Comparison of ENCODE assay signal across 13 mouse cellular contexts in genomic region chr19:45237099-45237498, GRCm38 (mm10). TPM values are rescaled to one million over a fixed set of nuclear protein-coding genes. Genes with fewer than 3 reads are reported as not detected.
A peak's percentile ranks its signal among the peaks of the same experiment; 100 is the strongest.
DNase-seq lines count a peak whose midpoint lies in the region; ATAC-seq lines count a peak whose summit lies in the region.
"Had no signal": no experiment of that assay in that cellular context is flagged by ENCODE, and none has a peak within 500 bp of the region (broad histone marks: within the 10 kb centered on the region; RNA-seq: fewer than 3 reads in every experiment).

No protein-coding gene starts in this region.

- no peak overlapping the region for H3K27ac ChIP-seq in kidney, embryonic 16.5 days (ENCODE audit: low read length)
- no peak overlapping the region for H3K27ac ChIP-seq in embryonic facial prominence, embryonic 15.5 days (replicated peaks)
- peak overlapping the region; percentile 85 for H3K27ac ChIP-seq in hindbrain, embryonic 15.5 days (replicated peaks)
- no peak overlapping the region for H3K27ac ChIP-seq in neural tube, embryonic 11.5 days (ENCODE audit: low read depth, low read length)

- 5% methylated on average over 8 of the region's 8 CpGs for WGBS in kidney, embryonic 16.5 days
- WGBS in embryonic facial prominence, embryonic 15.5 days = 5% methylated on average over 8 of the region's 8 CpGs
- under 1% methylated on average over 8 of the region's 8 CpGs for WGBS in hindbrain, embryonic 15.5 days
- 1% methylated on average over 8 of the region's 8 CpGs for WGBS in neural tube, embryonic 11.5 days

- H3K4me1 ChIP-seq in kidney, embryonic 16.5 days (ENCODE audit: insufficient read depth, low read length) = peaks cover 25% of the 10 kb centered on the region
- peaks cover 35% of the 10 kb centered on the region for H3K4me1 ChIP-seq in embryonic facial prominence, embryonic 15.5 days
- peaks cover 25% of the 10 kb centered on the region for H3K4me1 ChIP-seq in hindbrain, embryonic 15.5 days (replicated peaks)
- H3K4me1 ChIP-seq in neural tube, embryonic 11.5 days (ENCODE audit: control insufficient read depth, insufficient read depth, low read length) = peaks cover 2% of the 10 kb centered on the region; the same call in 1 of the 2 replicates

- H3K9ac ChIP-seq in kidney, embryonic 16.5 days (replicated peaks; ENCODE audit: low read length) = no peak overlapping the region
- H3K9ac ChIP-seq in embryonic facial prominence, embryonic 15.5 days = no peak overlapping the region
- peak overlapping the region; percentile 47; the same call in 1 of the 2 replicates for H3K9ac ChIP-seq in hindbrain, embryonic 15.5 days
- no peak overlapping the region for H3K9ac ChIP-seq in neural tube, embryonic 11.5 days (ENCODE audit: low read length)

- H3K9me3 ChIP-seq in kidney, embryonic 16.5 days (ENCODE audit: low read length) = no peaks in the 10 kb centered on the region
- H3K9me3 ChIP-seq in embryonic facial prominence, embryonic 15.5 days (replicated peaks) = no peaks in the 10 kb centered on the region
- no peaks in the 10 kb centered on the region for H3K9me3 ChIP-seq in hindbrain, embryonic 15.5 days
- H3K9me3 ChIP-seq in neural tube, embryonic 11.5 days (ENCODE audit: control insufficient read depth, low read length) = no peaks in the 10 kb centered on the region

- H3K27me3 ChIP-seq in kidney, embryonic 16.5 days (ENCODE audit: insufficient read depth, low read length) = peaks cover 99% of the 10 kb centered on the region
- peaks cover 97% of the 10 kb centered on the region for H3K27me3 ChIP-seq in embryonic facial prominence, embryonic 15.5 days
- peaks cover 72% of the 10 kb centered on the region for H3K27me3 ChIP-seq in hindbrain, embryonic 15.5 days
- peaks cover 98% of the 10 kb centered on the region for H3K27me3 ChIP-seq in neural tube, embryonic 11.5 days (ENCODE audit: control insufficient read depth, insufficient read depth, low read length)

- DNase-seq in kidney, postnatal 36 days = no peak
- no peak for DNase-seq in neural tube, embryonic 11.5 days (ENCODE audit: low spot score)
- no peak for DNase-seq in layer of hippocampus, adult 9-10 months (ENCODE audit: low spot score)
- DNase-seq in gastrocnemius, postnatal 14 days = no peak
- DNase-seq: cerebellum, adult 11-12 months; kidney, adult 8-10 months had no signal

- no peak overlapping the region for H3K4me3 ChIP-seq in kidney, embryonic 16.5 days (ENCODE audit: low read length)
- H3K4me3 ChIP-seq in embryonic facial prominence, embryonic 15.5 days (replicated peaks) = peak overlapping the region; percentile 38
- H3K4me3 ChIP-seq in hindbrain, embryonic 15.5 days = peak overlapping the region; percentile 48
- peak overlapping the region; percentile 44 for H3K4me3 ChIP-seq in neural tube, embryonic 11.5 days (ENCODE audit: low read depth, low read length)

- no peak for ATAC-seq in kidney, embryonic 16.5 days (ENCODE audit: low FRiP score, low TSS enrichment)
- ATAC-seq in embryonic facial prominence, embryonic 15.5 days (ENCODE audit: insufficient number of reproducible peaks, low FRiP score, low TSS enrichment, low read depth) = no peak
- ATAC-seq in hindbrain, embryonic 15.5 days (ENCODE audit: low FRiP score, low read depth) = no peak
- no peak for ATAC-seq in neural tube, embryonic 11.5 days (ENCODE audit: insufficient read depth, low FRiP score, low TSS enrichment)
- ATAC-seq: forebrain, embryonic 16.5 days had no signal

- peak overlapping the region; percentile 52; the same call in 1 of the 2 replicates for H3K4me2 ChIP-seq in kidney, embryonic 16.5 days (replicated peaks; ENCODE audit: low read depth, low read length)
- H3K4me2 ChIP-seq in embryonic facial prominence, embryonic 15.5 days (replicated peaks) = peak overlapping the region; percentile 55; the same call in 1 of the 2 replicates
- H3K4me2 ChIP-seq in hindbrain, embryonic 15.5 days = peak overlapping the region; percentile 55
- peak overlapping the region; percentile 13 for H3K4me2 ChIP-seq in neural tube, embryonic 11.5 days (ENCODE audit: low read depth)

- no peaks in the 10 kb centered on the region for H3K36me3 ChIP-seq in kidney, embryonic 16.5 days (ENCODE audit: insufficient read depth, low read length)
- no peaks in the 10 kb centered on the region for H3K36me3 ChIP-seq in embryonic facial prominence, embryonic 15.5 days
- no peaks in the 10 kb centered on the region for H3K36me3 ChIP-seq in hindbrain, embryonic 15.5 days
- H3K36me3 ChIP-seq in neural tube, embryonic 11.5 days (ENCODE audit: control insufficient read depth, insufficient read depth, low read length) = no peaks in the 10 kb centered on the region

- intact Hi-C loops in gastrocnemius, postnatal 14 days (cut with DNase I; ENCODE audit: low total_unique reads) = no loop called here

RNA-seq across cellular contexts. Expression of gene Lbx1, which starts 1.5 kb away (rescaled TPM):
- polyA plus RNA-seq in kidney, embryonic 16.5 days (2015; fragmentation: Nextera tagmentation; extraction: Ambion mirVana) = not detected in 2 replicates
- polyA plus RNA-seq in embryonic facial prominence, embryonic 15.5 days (2015; fragmentation: Nextera tagmentation; extraction: Ambion mirVana) = 0.49 and 0.75 TPM in 2 replicates
- 9.9 and 12.2 TPM in 2 replicates for polyA plus RNA-seq in hindbrain, embryonic 15.5 days (2015; fragmentation: Nextera tagmentation; extraction: Ambion mirVana)
- polyA plus RNA-seq in neural tube, embryonic 11.5 days (2014; fragmentation: Nextera tagmentation; extraction: Ambion mirVana) = 7.7 TPM in 2 replicates
- 10 to 100 TPM; 32.2 to 38.1 TPM for total RNA-seq in gastrocnemius, postnatal 14 days (2021)
- total RNA-seq: layer of hippocampus, postnatal 14 days; megakaryocyte-erythroid progenitor cell, adult 5-6 weeks had no signal
- polyA plus RNA-seq: forebrain, embryonic 16.5 days; spleen, adult 2 months had no signal
